ENCODE assay signal across 7 mouse cellular contexts in the genomic region with DNA sequence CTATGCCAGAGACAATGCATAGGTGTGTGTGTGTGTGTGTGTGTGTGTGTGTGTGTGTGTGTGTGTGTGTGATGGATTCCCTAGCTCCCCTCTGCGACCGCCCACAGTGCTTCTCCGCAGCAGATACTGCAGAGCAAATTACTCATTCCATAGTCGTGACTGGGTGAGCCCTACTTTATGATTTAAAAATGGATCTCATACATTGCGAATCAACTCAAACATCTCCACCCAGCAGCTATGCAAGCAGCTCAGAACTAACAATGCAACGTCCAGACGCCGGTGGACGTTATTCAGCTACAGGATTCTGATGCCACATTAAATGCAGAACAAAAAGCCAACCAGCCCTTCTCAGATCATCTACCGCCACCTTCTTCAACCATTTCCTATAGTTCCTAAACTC. TPM values are rescaled to one million over a fixed set of nuclear protein-coding genes. Genes with fewer than 3 reads are reported as not detected.
DNase-seq lines count a peak whose midpoint lies in the region; ATAC-seq and TF ChIP-seq lines count a peak whose summit lies in the region.

No protein-coding gene starts in this region.

- no peaks in the 10 kb centered on the region for H3K27me3 ChIP-seq in spleen, adult 2 months (ENCODE audit: control insufficient read depth, insufficient read depth, low read length)
- H3K27me3 ChIP-seq in heart, embryonic 16.5 days (ENCODE audit: control insufficient read depth, insufficient read depth, low read length): no peaks in the 10 kb centered on the region
- no peaks in the 10 kb centered on the region for H3K27me3 ChIP-seq in midbrain, embryonic 16.5 days (ENCODE audit: control insufficient read depth, insufficient read depth, low read depth, low read length)

- peaks cover 12% of the 10 kb centered on the region for H3K36me3 ChIP-seq in spleen, adult 2 months (ENCODE audit: control insufficient read depth, insufficient read depth, low read length)
- H3K36me3 ChIP-seq in heart, embryonic 16.5 days (ENCODE audit: control insufficient read depth, insufficient read depth): no peaks in the 10 kb centered on the region; the same call in 1 of the 2 replicates
- H3K36me3 ChIP-seq in midbrain, embryonic 16.5 days (ENCODE audit: control insufficient read depth, insufficient read depth, low read length): peaks cover 9% of the 10 kb centered on the region; the same call in 1 of the 2 replicates

- no peaks in the 10 kb centered on the region for H3K9me3 ChIP-seq in heart, embryonic 16.5 days (replicated peaks; ENCODE audit: control insufficient read depth, low read length)
- H3K9me3 ChIP-seq in midbrain, embryonic 16.5 days (replicated peaks; ENCODE audit: control insufficient read depth, low read length, poor library complexity, severe bottlenecking): no peaks in the 10 kb centered on the region

- no peak for ATAC-seq in heart, embryonic 16.5 days (replicated peaks; ENCODE audit: extremely low read depth, insufficient read depth, low FRiP score)
- ATAC-seq in midbrain, embryonic 16.5 days: peak; percentile 52

- no peak for TF ChIP-seq POLR2A in spleen, adult 2 months (IDR thresholded peaks at IDR 0.05; ENCODE audit: low read depth, low read length)

- WGBS in spleen, adult 2 months: 2% methylated on average over 10 of the region's 10 CpGs
- 2% methylated on average over 10 of the region's 10 CpGs for WGBS in heart, embryonic 16.5 days
- WGBS in midbrain, embryonic 16.5 days: 1% methylated on average over 10 of the region's 10 CpGs

- H3K4me1 ChIP-seq in spleen, adult 2 months (ENCODE audit: control insufficient read depth, insufficient read depth, insufficient read length): no peaks in the 10 kb centered on the region; the same call in 1 of the 2 replicates
- peaks cover 8% of the 10 kb centered on the region for H3K4me1 ChIP-seq in heart, embryonic 16.5 days (ENCODE audit: control insufficient read depth, insufficient read depth, low read length)
- peaks cover 16% of the 10 kb centered on the region for H3K4me1 ChIP-seq in midbrain, embryonic 16.5 days (ENCODE audit: control insufficient read depth, insufficient read depth, low read length)

- peak overlapping the region; percentile 89 for H3K27ac ChIP-seq in spleen, adult 2 months (ENCODE audit: insufficient read depth, low read length)
- peak overlapping the region; percentile 77 for H3K27ac ChIP-seq in heart, embryonic 16.5 days (ENCODE audit: low read length)
- peak overlapping the region; percentile 93 for H3K27ac ChIP-seq in midbrain, embryonic 16.5 days (ENCODE audit: low read length)

- intact Hi-C loops in left cerebral cortex, postnatal 36 days (cut with DNase I): loop anchor here (5.0 to 10.0 kb wide), 2 partner anchors 86 to 191 kb away; no protein-coding TSS in a partner anchor

- no peak for TF ChIP-seq CTCF in spleen, adult 2 months (IDR thresholded peaks at IDR 0.05; ENCODE audit: extremely low read depth, insufficient read depth, insufficient read length, insufficient replicate concordance)

- H3K4me3 ChIP-seq in spleen, adult 2 months (ENCODE audit: extremely low read depth, insufficient read depth, insufficient read length): peak overlapping the region; percentile 99
- H3K4me3 ChIP-seq in heart, embryonic 16.5 days (ENCODE audit: low read length): peak overlapping the region; percentile 66
- H3K4me3 ChIP-seq in midbrain, embryonic 16.5 days (ENCODE audit: low read depth, low read length): peak overlapping the region; percentile 71

- peak overlapping the region; percentile 84 for H3K9ac ChIP-seq in heart, embryonic 16.5 days (ENCODE audit: low read length)
- H3K9ac ChIP-seq in midbrain, embryonic 16.5 days (ENCODE audit: low read depth, low read length): peak overlapping the region; percentile 86

- DNase-seq in spleen, adult 2 months (ENCODE audit: low read depth in 1 of 2, low spot score in 2 of 2): no peak
- no peak for DNase-seq in spleen, adult 12 weeks (ENCODE audit: low spot score)
- peak; percentile 12 to 46 for DNase-seq in cerebellum, postnatal 36 days
- peak; percentile 56 to 67 for DNase-seq in left cerebral cortex, postnatal 36 days (ENCODE audit: low spot score in 2 of 2)
- peak; percentile 45 for DNase-seq in thymus, postnatal 25 days

- peak overlapping the region; percentile 69 for H3K4me2 ChIP-seq in heart, embryonic 16.5 days (ENCODE audit: low read depth, low read length)
- peak overlapping the region; percentile 90 for H3K4me2 ChIP-seq in midbrain, embryonic 16.5 days (ENCODE audit: low read length)

RNA-seq across cellular contexts. Expression of gene Rgs2, which starts 0.5 kb away (rescaled TPM):
- polyA plus RNA-seq in spleen, adult 2 months (2012; rRNA removed): 5.6 and 6.2 TPM in 2 replicates
- 30.6 and 37.5 TPM in 2 replicates for polyA plus RNA-seq in heart, embryonic 16.5 days (2015; fragmentation: Nextera tagmentation; extraction: Ambion mirVana)
- 10 to 100 TPM; 58.5 to 64.2 TPM for total RNA-seq in left cerebral cortex, postnatal 36 days (2021)
- 133 and 147 TPM in 2 replicates for polyA plus RNA-seq in midbrain, embryonic 16.5 days (2015; fragmentation: Nextera tagmentation; extraction: Ambion mirVana)

Comparison
In these comparisons a context has a peak if more than half of its experiments do, and no peak if none do; other contexts are left out.
1. DNase-seq: peak in cerebellum, postnatal 36 days (2 of 2), left cerebral cortex, postnatal 36 days (2 of 2) and thymus, postnatal 25 days (single experiment); none in spleen, adult 2 months (0 of 2) and spleen, adult 12 weeks (single experiment).
2. Peak in every context shown above with its lines, with median percentiles within 50 percentile points of each other: H3K27ac ChIP-seq and H3K4me3 ChIP-seq.